Mouse (Mus musculus): ENCODE results near the gene Eif4a3. TPM values are rescaled to one million over a fixed set of nuclear protein-coding genes. Genes with fewer than 3 reads are reported as not detected.
"Not testable (repeated sequence)": the region's sequence is repeated elsewhere in the genome, so short reads cannot be mapped to it uniquely, and the experiment has no call there.

Eif4a3 gene
- polyA plus RNA-seq, 1 experiment, result 87.9 TPM

DNA sequence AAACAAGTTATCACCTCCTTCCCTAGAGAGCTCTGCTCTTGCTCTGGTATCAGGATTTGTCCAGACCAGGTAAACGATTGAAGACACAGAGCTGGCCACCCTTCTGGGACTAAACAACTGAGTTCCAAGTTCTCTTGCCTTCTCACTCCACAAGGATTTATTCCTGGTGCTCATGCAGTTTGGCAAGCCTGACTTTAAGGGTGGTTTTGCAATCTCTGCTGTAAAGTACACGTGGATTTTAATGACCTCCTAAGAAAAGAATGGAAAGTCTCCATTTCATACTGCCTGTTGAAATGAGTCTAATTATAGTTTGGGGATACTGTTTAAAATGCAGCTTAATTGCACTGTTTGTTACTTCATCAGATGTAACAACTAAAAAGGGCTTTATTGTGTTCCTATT lies 1.1 kb upstream of the Eif4a3 start:
- TF ChIP-seq CTCF (IDR thresholded peaks at IDR 0.05; ENCODE audit: insufficient read depth, low read length), result no peak
- TF ChIP-seq POLR2A (IDR thresholded peaks at IDR 0.05; ENCODE audit: borderline replicate concordance, extremely low read depth, low read depth, low read length), result no peak
- Histone ChIP-seq H3K4me3 (replicated peaks; ENCODE audit: extremely low read depth, low read depth, low read length) (no peak overlapping the region), H3K4me1 (ENCODE audit: control insufficient read depth, insufficient read depth, low read length) (no peaks in the 10 kb centered on the region; the same call in 1 of the 2 replicates)
- no peak for DNase-seq
- WGBS, result 15% methylated on average over 2 of the region's 2 CpGs

DNA sequence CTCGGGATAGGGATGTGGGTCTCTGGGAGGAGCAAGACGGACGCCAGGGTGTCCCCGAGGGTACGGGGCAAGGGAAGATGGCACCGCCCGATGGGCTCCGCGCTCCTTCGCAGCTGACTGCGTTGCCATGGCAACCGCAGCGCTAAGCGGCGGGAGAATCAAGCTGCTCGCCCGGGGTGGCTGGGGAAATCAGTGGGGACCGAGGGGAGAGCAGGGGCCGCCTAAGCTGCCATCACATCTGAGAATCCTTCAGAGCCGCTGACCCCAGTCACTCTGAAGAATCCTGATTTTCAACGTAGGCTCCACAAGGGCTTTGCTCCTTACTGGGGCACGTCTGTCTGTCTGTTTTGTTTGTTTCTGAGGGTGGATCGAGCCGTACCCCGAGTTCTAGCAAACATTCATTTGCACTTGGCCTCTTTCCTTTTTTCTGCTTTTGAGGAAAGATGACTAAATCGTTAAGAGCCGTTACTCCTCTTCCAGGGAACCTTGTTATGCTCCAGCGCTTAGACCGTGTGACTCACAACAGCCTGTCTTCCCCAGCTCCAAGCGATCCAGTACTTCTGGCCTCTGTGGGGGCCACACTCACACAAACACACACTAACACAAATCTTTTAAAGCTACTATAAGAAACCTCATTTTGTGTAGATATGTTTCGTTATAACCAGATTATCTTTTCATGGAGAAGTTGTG lies 502 bp upstream of the Eif4a3 start:
- no peaks in the 10 kb centered on the region; the same call in 1 of the 2 replicates for H3K4me1 ChIP-seq (ENCODE audit: control insufficient read depth, insufficient read depth, low read length)
- DNase-seq, result no peak
- TF ChIP-seq CTCF (IDR thresholded peaks at IDR 0.05; ENCODE audit: insufficient read depth, low read length) (no peak), POLR2A (IDR thresholded peaks at IDR 0.05; ENCODE audit: borderline replicate concordance, extremely low read depth, low read depth, low read length) (no peak; the same call in 1 of the 2 replicates)
- H3K4me3 ChIP-seq (replicated peaks; ENCODE audit: extremely low read depth, low read depth, low read length), result peak overlapping the region; percentile 90
- WGBS, result 2% methylated on average over 31 of the region's 31 CpGs

DNA sequence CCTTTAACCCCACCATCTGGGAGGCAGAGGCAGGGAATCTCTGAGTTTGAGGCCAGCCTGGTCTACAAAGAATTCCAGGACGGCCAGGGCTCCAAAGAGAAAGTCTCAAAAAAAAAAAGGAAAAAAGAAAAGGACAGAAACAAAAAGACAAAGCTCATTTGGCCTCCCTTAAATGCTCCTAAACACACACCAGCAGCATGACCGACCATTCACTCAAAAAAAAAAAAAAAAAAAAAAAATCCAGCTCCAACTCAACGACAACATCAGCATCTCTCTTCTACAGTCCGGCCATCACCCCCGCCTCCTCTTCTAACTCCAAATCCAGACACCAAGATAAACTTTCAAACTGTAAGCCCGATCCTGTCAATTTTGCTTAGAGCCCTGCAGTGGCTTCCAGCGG lies 972 bp downstream of the Eif4a3 start:
- H3K4me1 ChIP-seq (ENCODE audit: control insufficient read depth, insufficient read depth, low read length), result no peaks in the 10 kb centered on the region; the same call in 1 of the 2 replicates
- WGBS, result 8% methylated on average over 7 of the region's 7 CpGs
- TF ChIP-seq POLR2A (IDR thresholded peaks at IDR 0.05; ENCODE audit: borderline replicate concordance, extremely low read depth, low read depth, low read length), result no peak
- no peak for TF ChIP-seq CTCF (IDR thresholded peaks at IDR 0.05; ENCODE audit: insufficient read depth, low read length)
- H3K4me3 ChIP-seq (replicated peaks; ENCODE audit: extremely low read depth, low read depth, low read length), result peak overlapping the region; percentile 60
- DNase-seq, result no peak

DNA sequence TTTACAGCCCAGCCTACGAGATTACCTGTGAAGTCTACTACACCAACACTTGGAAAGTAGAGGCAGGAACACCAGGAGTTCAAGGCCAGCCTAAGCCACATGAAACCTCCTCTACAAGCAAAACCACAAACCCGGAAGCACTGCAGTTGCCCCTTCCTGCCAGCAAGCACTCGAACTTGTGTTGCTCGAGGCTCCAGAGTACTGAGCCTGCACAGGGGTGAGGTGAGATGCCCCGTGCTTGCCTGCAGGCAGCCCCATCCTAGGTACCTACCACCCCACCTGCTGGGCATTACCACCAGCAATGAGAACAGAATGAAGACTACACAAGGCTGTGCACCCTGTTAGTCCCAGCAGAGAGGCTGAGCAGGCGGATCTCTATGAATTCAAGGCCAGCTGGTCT lies 1.9 kb downstream of the Eif4a3 start:
- 70% methylated on average over 6 of the region's 6 CpGs for WGBS
- H3K4me1 ChIP-seq (ENCODE audit: control insufficient read depth, insufficient read depth, low read length), result no peaks in the 10 kb centered on the region; the same call in 1 of the 2 replicates
- H3K4me3 ChIP-seq (replicated peaks; ENCODE audit: extremely low read depth, low read depth, low read length), result no peak overlapping the region
- no peak for DNase-seq
- TF ChIP-seq CTCF (IDR thresholded peaks at IDR 0.05; ENCODE audit: insufficient read depth, low read length) (no peak), POLR2A (IDR thresholded peaks at IDR 0.05; ENCODE audit: borderline replicate concordance, extremely low read depth, low read depth, low read length) (no peak)

DNA sequence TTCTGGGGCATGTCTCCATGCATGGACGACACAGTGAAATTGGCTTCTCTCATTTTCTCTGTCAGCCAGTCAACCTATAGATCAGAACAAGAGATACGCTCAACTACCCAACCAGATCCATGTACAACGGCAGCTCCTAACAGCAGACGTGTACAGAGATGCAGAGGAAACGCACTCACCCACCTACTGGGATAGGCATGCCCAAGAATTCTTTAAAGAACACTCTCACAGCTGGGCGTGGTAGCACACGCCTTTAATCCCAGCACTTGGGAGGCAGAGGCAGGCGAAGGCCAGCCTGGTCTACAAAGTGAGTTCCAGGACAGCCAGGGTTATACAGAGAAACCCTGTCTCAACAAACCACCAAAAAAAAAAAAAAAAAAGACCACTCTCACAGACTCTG lies 7.0 kb downstream of the Eif4a3 start:
- DNase-seq; H3K4me3 ChIP-seq (replicated peaks; ENCODE audit: extremely low read depth, low read depth, low read length); H3K4me1 ChIP-seq (ENCODE audit: control insufficient read depth, insufficient read depth, low read length): not testable (repeated sequence)
- 93% methylated on average over 8 of the region's 8 CpGs for WGBS

DNA sequence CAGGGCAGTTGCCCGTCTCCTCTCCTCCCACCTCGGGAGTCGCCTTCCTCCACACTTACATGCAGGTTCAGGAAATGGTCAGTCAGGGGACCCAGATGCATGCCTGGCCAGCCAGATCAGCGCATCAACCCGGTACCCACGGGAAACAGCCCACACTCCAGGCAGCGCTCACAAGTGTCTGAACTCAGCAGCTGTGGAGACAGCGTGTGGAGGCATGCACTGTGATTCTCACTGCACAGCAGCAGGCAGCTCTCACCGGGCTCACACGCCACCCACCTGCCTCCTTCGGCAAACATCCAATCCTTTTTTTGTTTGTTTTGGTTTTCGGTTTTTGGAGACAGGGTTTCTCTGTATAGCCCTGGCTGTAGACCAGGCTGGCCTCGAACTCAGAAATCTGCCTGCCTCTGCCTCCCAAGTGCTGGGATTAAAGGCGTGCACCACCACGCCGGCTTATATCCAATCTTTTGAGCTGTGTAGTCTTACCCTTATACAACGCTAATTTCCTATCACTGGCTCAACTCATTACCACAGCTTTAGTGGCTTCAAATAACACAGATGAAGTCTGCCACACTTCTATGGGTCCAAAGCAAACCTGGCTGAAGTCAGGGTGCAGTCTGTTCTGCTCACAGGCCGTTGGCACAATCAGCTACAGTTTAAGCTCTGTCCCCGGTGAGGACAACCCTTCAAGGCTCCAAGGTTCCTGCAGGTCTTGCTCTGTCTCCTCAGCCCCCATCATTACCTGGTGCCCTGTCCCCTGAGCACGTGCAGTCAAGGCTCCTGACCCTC lies 12.5 kb downstream of the Eif4a3 start:
- DNase-seq, result no peak
- H3K4me1 ChIP-seq (ENCODE audit: control insufficient read depth, insufficient read depth, low read length), result no peaks in the 10 kb centered on the region; the same call in 1 of the 2 replicates
- no peak overlapping the region for H3K4me3 ChIP-seq (replicated peaks; ENCODE audit: extremely low read depth, low read depth, low read length)
- WGBS, result 82% methylated on average over 20 of the region's 20 CpGs
- TF ChIP-seq CTCF (IDR thresholded peaks at IDR 0.05; ENCODE audit: insufficient read depth, low read length), result no peak
- TF ChIP-seq POLR2A (IDR thresholded peaks at IDR 0.05; ENCODE audit: borderline replicate concordance, extremely low read depth, low read depth, low read length), result no peak

DNA sequence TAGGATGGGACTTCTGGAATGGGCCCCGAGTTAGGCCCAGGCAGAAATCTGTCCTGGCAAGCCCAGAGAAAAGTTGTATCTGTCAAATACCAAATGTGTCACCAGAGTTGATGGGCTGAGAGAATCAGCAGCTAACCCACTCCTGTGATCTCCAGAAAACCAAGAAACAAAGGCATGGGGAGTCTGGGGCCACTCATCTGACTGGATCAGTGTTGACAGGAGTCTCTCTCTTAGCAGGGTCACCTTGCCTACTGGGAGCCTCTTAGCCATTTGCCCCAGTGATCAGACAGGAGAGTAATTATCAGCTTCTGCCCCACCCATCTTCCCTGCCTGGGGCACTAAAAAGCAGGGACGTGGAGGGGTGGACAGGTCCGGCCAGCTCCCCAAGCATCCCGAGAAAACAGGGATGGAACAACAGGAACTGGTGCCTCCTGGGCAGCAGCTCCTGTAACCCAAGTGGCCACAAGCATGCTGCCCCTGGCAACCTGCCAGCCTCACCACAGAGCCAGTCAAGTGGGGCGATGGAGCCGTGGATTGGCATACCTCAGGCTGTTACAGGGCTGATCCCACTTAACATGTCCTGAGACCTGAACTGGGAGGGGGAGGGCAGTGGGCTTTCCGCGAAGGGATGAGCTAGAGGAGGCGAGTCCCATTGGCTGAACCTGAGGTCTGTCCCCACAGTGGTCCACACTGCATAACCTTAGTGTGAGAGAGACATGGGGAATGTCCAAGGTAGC lies 13.9 kb downstream of the Eif4a3 start:
- TF ChIP-seq POLR2A (IDR thresholded peaks at IDR 0.05; ENCODE audit: borderline replicate concordance, extremely low read depth, low read depth, low read length) (no peak), CTCF (IDR thresholded peaks at IDR 0.05; ENCODE audit: insufficient read depth, low read length) (no peak)
- H3K4me1 ChIP-seq (ENCODE audit: control insufficient read depth, insufficient read depth, low read length), result no peaks in the 10 kb centered on the region; the same call in 1 of the 2 replicates
- DNase-seq, result peak; percentile 56
- 54% methylated on average over 9 of the region's 9 CpGs for WGBS
- no peak overlapping the region for H3K4me3 ChIP-seq (replicated peaks; ENCODE audit: extremely low read depth, low read depth, low read length)

DNA sequence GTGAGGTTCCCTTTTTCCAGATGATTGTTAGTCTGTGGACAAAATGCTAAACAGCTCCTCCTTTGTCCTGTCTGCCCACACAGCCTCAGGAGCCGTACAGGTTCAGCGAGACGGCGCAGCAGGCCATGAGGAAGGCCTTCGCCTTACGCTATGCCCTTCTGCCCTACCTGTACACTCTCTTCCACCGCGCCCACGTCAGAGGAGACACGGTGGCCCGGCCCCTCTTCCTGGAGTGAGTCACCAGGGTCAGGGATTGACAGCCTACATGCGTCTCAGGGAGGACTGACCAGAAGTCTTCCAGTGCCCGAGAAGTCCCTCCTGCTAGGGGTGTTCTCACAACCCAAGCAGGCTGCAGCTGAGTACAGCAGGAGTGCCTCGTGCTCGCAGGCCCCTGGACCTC lies 18.9 kb downstream of the Eif4a3 start:
- TF ChIP-seq CTCF (IDR thresholded peaks at IDR 0.05; ENCODE audit: insufficient read depth, low read length) (no peak), POLR2A (IDR thresholded peaks at IDR 0.05; ENCODE audit: borderline replicate concordance, extremely low read depth, low read depth, low read length) (no peak)
- DNase-seq, result no peak
- whole genome bisulfite sequencing, result 85% methylated on average over 15 of the region's 15 CpGs
- no peak overlapping the region for H3K4me3 ChIP-seq (replicated peaks; ENCODE audit: extremely low read depth, low read depth, low read length)
- H3K4me1 ChIP-seq (ENCODE audit: control insufficient read depth, insufficient read depth, low read length), result no peaks in the 10 kb centered on the region

DNA sequence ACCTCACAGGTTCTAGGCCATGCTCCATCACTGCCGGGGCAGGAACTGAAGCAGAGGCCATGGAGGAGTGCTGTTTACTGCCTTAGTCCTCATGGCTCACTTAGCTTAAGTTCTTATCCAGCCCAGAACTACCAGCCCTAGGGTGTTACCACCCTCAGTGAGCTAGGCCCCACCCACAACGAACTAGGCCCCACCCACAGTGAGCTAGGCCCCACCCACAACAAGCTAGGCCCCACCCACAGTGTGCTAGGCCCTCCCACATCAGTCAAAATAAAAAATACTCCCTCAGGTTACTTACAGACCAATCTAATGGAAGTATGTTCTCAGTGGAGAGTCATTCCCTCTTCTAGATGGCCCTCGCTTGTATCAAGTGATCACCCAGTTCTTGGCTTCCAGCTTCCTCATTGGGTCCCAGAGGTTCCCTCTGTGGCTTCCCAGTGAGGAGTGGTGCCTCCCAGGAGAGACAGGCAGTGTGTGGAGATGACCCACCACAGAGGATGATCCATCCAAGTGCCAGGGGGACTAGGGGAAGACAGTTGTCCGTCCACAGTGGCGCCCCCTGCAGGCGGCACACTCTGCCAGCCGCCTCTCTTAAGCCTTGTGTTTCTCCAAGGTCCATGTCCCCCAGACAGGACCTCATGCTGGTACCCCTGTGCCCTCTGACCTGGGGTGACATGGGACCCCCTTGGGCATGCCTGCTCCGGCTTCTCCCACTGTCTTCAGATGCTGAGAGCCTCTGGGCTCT lies 26.5 kb downstream of the Eif4a3 start:
- H3K4me3 ChIP-seq (replicated peaks; ENCODE audit: extremely low read depth, low read depth, low read length), result no peak overlapping the region
- TF ChIP-seq CTCF (IDR thresholded peaks at IDR 0.05; ENCODE audit: insufficient read depth, low read length) (0 out of 2 replicates have a peak, but pooled peaks have one; percentile 9), POLR2A (IDR thresholded peaks at IDR 0.05; ENCODE audit: borderline replicate concordance, extremely low read depth, low read depth, low read length) (no peak)
- DNase-seq, result no peak
- 88% methylated on average over 8 of the region's 8 CpGs for WGBS
- peaks cover 4% of the 10 kb centered on the region; the same call in 1 of the 2 replicates for H3K4me1 ChIP-seq (ENCODE audit: control insufficient read depth, insufficient read depth, low read length)
